Mouse (Mus musculus) bone marrow, adult 2 months (tissue): ENCODE data around the gene Brpf1. TPM values are rescaled to one million over a fixed set of nuclear protein-coding genes. Genes with fewer than 3 reads are reported as not detected.

Source experiments
- H3K27ac ChIP-seq: fragments of 200-500 bp; 2 replicates; pipeline ENCODE4 v1.5.1; 2012; ENCODE audit warnings: low read depth, mild to moderate bottlenecking, control low read depth, inconsistent platforms, low read length; ENCODE audit not compliant: control insufficient read depth, poor library complexity, insufficient read depth
- H3K4me1 ChIP-seq: fragments of 200-500 bp; 2 replicates; pipeline ENCODE4 v1.6.1; 2011; ENCODE audit warnings: low read length; ENCODE audit not compliant: control insufficient read depth, insufficient read depth
- H3K4me3 ChIP-seq: fragments of 200-500 bp; replicated peaks from 2 replicates; pipeline ENCODE3; 2011; ENCODE audit warnings: mild to moderate bottlenecking, low read depth, low read length, control low read depth; ENCODE audit not compliant: control insufficient read depth
- CTCF ChIP-seq: fragments of 200-500 bp; IDR thresholded peaks from 2 replicates; pipeline ENCODE4 v1.5.1; 2011; ENCODE audit warnings: low read length, control low read depth; ENCODE audit not compliant: control insufficient read depth, insufficient read depth
- POLR2A ChIP-seq: fragments of 200-500 bp; IDR thresholded peaks from 2 replicates; pipeline ENCODE4 v1.6.1; 2011; ENCODE audit warnings: low read depth, mild to moderate bottlenecking, control low read depth, low read length, borderline replicate concordance; ENCODE audit not compliant: control insufficient read depth
- WGBS: fragments of 180-500 bp; shearing (Covaris S2); methylation state at CpG from one replicate; pipeline ENCODE4 v1.1.7; 2018; 5-methylcytosine and 5-hydroxymethylcytosine counted together
- polyA plus RNA-seq: library from polyadenylated mRNA; stranded (reverse); fragments of >200 nt; gene quantifications from 2 replicates; pipeline ENCODE4 v1.2.4, GENCODE M21; 2011; ENCODE audit warnings: low replicate concordance; ENCODE audit not compliant: missing spikeins, insufficient read depth, insufficient read length

Brpf1 gene
- polyA plus RNA-seq, 1 experiment = 38.2 TPM

GRCm38 (mm10) chr6:113281676-113282075, 25.3 kb upstream of the Brpf1 start:
- H3K27ac ChIP-seq = no peak overlapping the region
- WGBS = 72% methylated on average over 6 of the region's 6 CpGs
- H3K4me3 ChIP-seq = no peak overlapping the region
- no peak for TF ChIP-seq CTCF
- TF ChIP-seq POLR2A = no peak
- H3K4me1 ChIP-seq = no peaks in the 10 kb centered on the region

- 9% methylated on average over 37 of the region's 37 CpGs for WGBS
- no peaks in the 10 kb centered on the region for H3K4me1 ChIP-seq
- no peak for TF ChIP-seq CTCF
- no peak for TF ChIP-seq POLR2A
- H3K4me3 ChIP-seq = no peak within 1 kb of the TSS
- no peak within 1 kb of the TSS for H3K27ac ChIP-seq
These were observed 24.7 kb upstream of the Brpf1 start, which contains the start of gene Cpne9 for GRCm38 (mm10) chr6:113282101-113282802. TSS of gene Cpne9 (plus strand) at chr6:113282307.

GRCm38 (mm10) chr6:113282969-113283368, 24.0 kb upstream of the Brpf1 start:
- H3K4me1 ChIP-seq = no peaks in the 10 kb centered on the region
- no peak overlapping the region for H3K27ac ChIP-seq
- 5% methylated on average over 22 of the region's 22 CpGs for WGBS
- TF ChIP-seq CTCF (no peak), POLR2A (no peak)
- H3K4me3 ChIP-seq = no peak overlapping the region

- no peak overlapping the region for H3K4me3 ChIP-seq
- WGBS = 26% methylated on average over 6 of the region's 6 CpGs
- no peak for TF ChIP-seq POLR2A
- TF ChIP-seq CTCF = no peak
- H3K4me1 ChIP-seq = no peaks in the 10 kb centered on the region
- no peak overlapping the region for H3K27ac ChIP-seq
These were observed 23.4 kb upstream of the Brpf1 start for GRCm38 (mm10) chr6:113283500-113283899.

GRCm38 (mm10) chr6:113284931-113285330, 22.0 kb upstream of the Brpf1 start:
- TF ChIP-seq POLR2A = no peak
- TF ChIP-seq CTCF = no peak
- WGBS = 52% methylated on average over 3 of the region's 3 CpGs

GRCm38 (mm10) chr6:113286316-113286715, 20.6 kb upstream of the Brpf1 start:
- Histone ChIP-seq H3K4me3 (no peak overlapping the region), H3K4me1 (no peaks in the 10 kb centered on the region), H3K27ac (no peak overlapping the region)
- TF ChIP-seq CTCF (no peak), POLR2A (no peak)
- 41% methylated on average over 1 of the region's 1 CpGs for WGBS

More at GRCm38 (mm10) chr6:113284931-113285330, 22.0 kb upstream of the Brpf1 start:
- Histone ChIP-seq H3K4me3 (no peak overlapping the region), H3K4me1 (no peaks in the 10 kb centered on the region), H3K27ac (no peak overlapping the region)

- Histone ChIP-seq H3K4me3 (no peak overlapping the region), H3K27ac (no peak overlapping the region), H3K4me1 (no peaks in the 10 kb centered on the region)
- no peak for TF ChIP-seq POLR2A
- no peak for TF ChIP-seq CTCF
- 74% methylated on average over 4 of the region's 4 CpGs for WGBS
These were observed 19.7 kb upstream of the Brpf1 start for GRCm38 (mm10) chr6:113287236-113287635.

GRCm38 (mm10) chr6:113289346-113289745, 17.6 kb upstream of the Brpf1 start:
- TF ChIP-seq CTCF = no peak
- 93% methylated on average over 15 of the region's 15 CpGs for WGBS
- no peak overlapping the region for H3K27ac ChIP-seq
- no peaks in the 10 kb centered on the region for H3K4me1 ChIP-seq
- H3K4me3 ChIP-seq = no peak overlapping the region

- TF ChIP-seq CTCF (no peak), POLR2A (no peak)
- no peaks in the 10 kb centered on the region for H3K4me1 ChIP-seq
- 68% methylated on average over 6 of the region's 6 CpGs for WGBS
- no peak overlapping the region for H3K27ac ChIP-seq
- H3K4me3 ChIP-seq = no peak overlapping the region
These were observed 16.6 kb upstream of the Brpf1 start for GRCm38 (mm10) chr6:113290346-113290745.
